Comparison of ENCODE assay signal across 10 mouse cellular contexts in genomic region chr4:109342783-109343485, GRCm38 (mm10).
DNase-seq lines count a peak whose midpoint lies in the region; ATAC-seq and TF ChIP-seq lines count a peak whose summit lies in the region.
"Had no signal": no experiment of that assay in that cellular context is flagged by ENCODE, and none has a peak within 500 bp of the region (broad histone marks: within the 10 kb centered on the region; RNA-seq: fewer than 3 reads in every experiment).

No protein-coding gene starts in this region.

- peaks cover 3% of the 10 kb centered on the region for H3K79me2 ChIP-seq in C2C12 (ENCODE audit: control insufficient read depth, insufficient read depth)

- WGBS in embryonic facial prominence, embryonic 14.5 days, result 46% methylated on average over 4 of the region's 4 CpGs

- no peak overlapping the region for H3ac ChIP-seq in C2C12 (ENCODE audit: control insufficient read depth, insufficient read length, low read depth)

- no peaks in the 10 kb centered on the region for H3K79me3 ChIP-seq in C2C12 (ENCODE audit: low read depth)

- 0 out of 2 replicates have a peak, but pooled peaks have one; percentile 44 for ATAC-seq in embryonic facial prominence, embryonic 14.5 days (ENCODE audit: low read depth)
- ATAC-seq in megakaryocyte progenitor cell, adult 5-6 weeks (replicated peaks; ENCODE audit: poor library complexity), result 0 out of 2 replicates have a peak, but pooled peaks have one; percentile 44

- H3K9me3 ChIP-seq in embryonic facial prominence, embryonic 14.5 days (ENCODE audit: control insufficient read depth, low read length), result no peaks in the 10 kb centered on the region
- H3K9me3 ChIP-seq: limb, embryonic 13.5 days had no signal

- H3K4me3 ChIP-seq in C2C12 (ENCODE audit: insufficient read depth, poor library complexity, severe bottlenecking), result no peak overlapping the region
- H3K4me3 ChIP-seq in embryonic facial prominence, embryonic 14.5 days (ENCODE audit: low read depth, low read length), result peak overlapping the region; percentile 3; the same call in 1 of the 2 replicates
- H3K4me3 ChIP-seq: limb, embryonic 13.5 days had no signal

- H3K27me3 ChIP-seq in C2C12 (ENCODE audit: control insufficient read depth, insufficient read depth, insufficient read length), result no peaks in the 10 kb centered on the region
- no peaks in the 10 kb centered on the region for H3K27me3 ChIP-seq in embryonic facial prominence, embryonic 14.5 days (replicated peaks; ENCODE audit: control insufficient read depth, insufficient read depth, low read length)
- H3K27me3 ChIP-seq: limb, embryonic 13.5 days had no signal

- H3K36me3 ChIP-seq in C2C12 (ENCODE audit: control insufficient read depth, insufficient read depth), result no peaks in the 10 kb centered on the region
- H3K36me3 ChIP-seq in embryonic facial prominence, embryonic 14.5 days (ENCODE audit: control insufficient read depth, insufficient read depth, low read length), result peaks cover 8% of the 10 kb centered on the region; the same call in 1 of the 2 replicates

- no peak overlapping the region for H3K9ac ChIP-seq in embryonic facial prominence, embryonic 14.5 days (ENCODE audit: low read depth, low read length)
- H3K9ac ChIP-seq: limb, embryonic 13.5 days had no signal

- TF ChIP-seq CTCF in C2C12 (IDR thresholded peaks at IDR 0.05; ENCODE audit: control insufficient read depth, insufficient read depth, insufficient read length), result no peak

- H3K4me1 ChIP-seq in embryonic facial prominence, embryonic 14.5 days (ENCODE audit: control insufficient read depth, insufficient read depth, low read length), result no peaks in the 10 kb centered on the region; the same call in 1 of the 2 replicates
- H3K4me1 ChIP-seq: limb, embryonic 13.5 days had no signal

- H3K27ac ChIP-seq in embryonic facial prominence, embryonic 14.5 days (replicated peaks; ENCODE audit: low read depth, low read length), result no peak overlapping the region
- H3K27ac ChIP-seq: limb, embryonic 13.5 days had no signal

- DNase-seq in MEL-GATA-1-ER (ENCODE audit: extremely low read depth, low read depth), result peak; percentile 2
- peak; percentile 65 for DNase-seq in embryonic facial prominence, embryonic 14.5 days (ENCODE audit: low spot score)
- no peak for DNase-seq in spleen, adult 18-20 months
- DNase-seq in adrenal gland, postnatal 36 days, result no peak
- no peak for DNase-seq in thymus, postnatal 0 days (ENCODE audit: low spot score)
- DNase-seq in gastrocnemius, adult 18-20 months (ENCODE audit: low spot score), result no peak
- DNase-seq: adrenal gland, adult 2 months had no signal

- no peak overlapping the region for H3K4me2 ChIP-seq in embryonic facial prominence, embryonic 14.5 days (ENCODE audit: low read depth, low read length)
- H3K4me2 ChIP-seq: limb, embryonic 13.5 days had no signal

TF ChIP-seq in C2C12, 6 proteins besides CTCF, POLR2A, EP300 and RAD21:
- TF ChIP-seq MYOD1 (IDR thresholded peaks at IDR 0.05; ENCODE audit: control insufficient read depth, insufficient read length, low read depth) (no peak), MYOG (IDR thresholded peaks at IDR 0.05; ENCODE audit: control insufficient read depth, extremely low read depth, insufficient read length) (no peak), CEBPB (IDR thresholded peaks at IDR 0.05; ENCODE audit: low read depth) (peak; percentile 31)

Comparison
In these comparisons a context has a peak if more than half of its experiments do, and no peak if none do; other contexts are left out.
1. DNase-seq: peak in MEL-GATA-1-ER (single experiment) and embryonic facial prominence, embryonic 14.5 days (single experiment); none in spleen, adult 18-20 months (0 of 2), adrenal gland, postnatal 36 days (0 of 2), thymus, postnatal 0 days (single experiment) and gastrocnemius, adult 18-20 months (single experiment).